Comparison of ENCODE assay signal across 8 mouse cellular contexts in the genomic region with DNA sequence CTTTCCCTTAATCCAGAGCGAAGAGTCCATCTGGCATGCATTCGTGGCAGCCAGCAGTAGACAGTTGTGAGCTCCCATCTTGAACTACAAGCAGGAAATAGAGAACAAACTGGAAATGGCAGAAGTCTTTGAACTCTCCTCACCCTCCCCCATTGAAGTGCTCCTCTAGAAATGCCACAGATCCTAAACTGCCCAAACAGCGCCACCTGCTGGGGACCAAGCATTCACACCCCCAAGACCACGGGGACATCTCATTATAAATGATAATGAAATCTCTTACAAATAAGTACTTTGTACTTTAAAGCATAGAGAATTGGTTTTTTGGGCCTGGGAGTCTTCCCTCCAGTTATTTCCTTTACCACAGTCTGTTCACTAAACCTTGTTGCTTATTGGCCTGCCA. TPM values are rescaled to one million over a fixed set of nuclear protein-coding genes. Genes with fewer than 3 reads are reported as not detected.
A peak's percentile ranks its signal among the peaks of the same experiment; 100 is the strongest.
DNase-seq lines count a peak whose midpoint lies in the region; ATAC-seq and TF ChIP-seq lines count a peak whose summit lies in the region.

No protein-coding gene starts in this region.

- DNase-seq in cerebellum, adult 11 months: peak; percentile 26
- no peak for DNase-seq in cerebellum, adult 11-12 months
- DNase-seq in midbrain, embryonic 11.5 days (ENCODE audit: low spot score, missing footprints): peak; percentile 92
- DNase-seq in adrenal gland, postnatal 36 days: peak; percentile 66 to 81
- peak; percentile 88 for DNase-seq in lung, postnatal 0 days (ENCODE audit: low spot score)
- peak; percentile 77 for DNase-seq in testis, postnatal 10 days (ENCODE audit: low spot score)

- no peak for ATAC-seq in midbrain, embryonic 11.5 days (ENCODE audit: low FRiP score)
- ATAC-seq in midbrain, embryonic 13.5 days: no peak
- peak; percentile 75 for ATAC-seq in erythroblast, adult 5-6 weeks (replicated peaks; ENCODE audit: low FRiP score, poor library complexity, severe bottlenecking)
- ATAC-seq in lung, postnatal 0 days: peak; percentile 62

- TF ChIP-seq CTCF in lung, postnatal 0 days (IDR thresholded peaks at IDR 0.05): peak; percentile 89

- no peak overlapping the region for H3K4me3 ChIP-seq in midbrain, embryonic 11.5 days (ENCODE audit: low read depth, low read length)
- no peak overlapping the region for H3K4me3 ChIP-seq in midbrain, embryonic 13.5 days (replicated peaks)
- no peak overlapping the region for H3K4me3 ChIP-seq in lung, postnatal 0 days (ENCODE audit: low read depth, low read length)

- H3K9ac ChIP-seq in midbrain, embryonic 11.5 days (ENCODE audit: low read length): no peak overlapping the region
- no peak overlapping the region for H3K9ac ChIP-seq in midbrain, embryonic 13.5 days (replicated peaks)
- no peak overlapping the region for H3K9ac ChIP-seq in lung, postnatal 0 days (replicated peaks; ENCODE audit: low read depth)

- WGBS in midbrain, embryonic 11.5 days: 57% methylated on average over 4 of the region's 4 CpGs
- 49% methylated on average over 4 of the region's 4 CpGs for WGBS in midbrain, embryonic 13.5 days
- 46% methylated on average over 4 of the region's 4 CpGs for WGBS in lung, postnatal 0 days

- H3K36me3 ChIP-seq in midbrain, embryonic 11.5 days (ENCODE audit: control insufficient read depth, insufficient read depth, low read length): peaks cover 4% of the 10 kb centered on the region; the same call in 1 of the 2 replicates
- peaks cover 72% of the 10 kb centered on the region for H3K36me3 ChIP-seq in midbrain, embryonic 13.5 days
- H3K36me3 ChIP-seq in lung, postnatal 0 days (ENCODE audit: insufficient read depth, low read length): peaks cover 25% of the 10 kb centered on the region; the same call in 1 of the 2 replicates

- TF ChIP-seq EP300 in lung, postnatal 0 days (IDR thresholded peaks at IDR 0.05): no peak

- H3K27ac ChIP-seq in midbrain, embryonic 11.5 days (ENCODE audit: low read depth, low read length): no peak overlapping the region
- no peak overlapping the region for H3K27ac ChIP-seq in midbrain, embryonic 13.5 days
- H3K27ac ChIP-seq in lung, postnatal 0 days (ENCODE audit: low read length): no peak overlapping the region

- H3K27me3 ChIP-seq in midbrain, embryonic 11.5 days (ENCODE audit: control insufficient read depth, insufficient read depth, low read length): no peaks in the 10 kb centered on the region
- no peaks in the 10 kb centered on the region for H3K27me3 ChIP-seq in midbrain, embryonic 13.5 days
- H3K27me3 ChIP-seq in lung, postnatal 0 days (replicated peaks; ENCODE audit: insufficient read depth, low read length): no peaks in the 10 kb centered on the region

- no peaks in the 10 kb centered on the region for H3K4me1 ChIP-seq in midbrain, embryonic 11.5 days (ENCODE audit: control insufficient read depth, insufficient read depth, low read length)
- no peaks in the 10 kb centered on the region for H3K4me1 ChIP-seq in midbrain, embryonic 13.5 days (replicated peaks)
- no peaks in the 10 kb centered on the region for H3K4me1 ChIP-seq in lung, postnatal 0 days (ENCODE audit: insufficient read depth, low read depth, low read length)

- no peak overlapping the region for H3K4me2 ChIP-seq in midbrain, embryonic 11.5 days
- H3K4me2 ChIP-seq in midbrain, embryonic 13.5 days (replicated peaks): no peak overlapping the region
- H3K4me2 ChIP-seq in lung, postnatal 0 days (replicated peaks; ENCODE audit: low read depth, low read length): no peak overlapping the region

- no peaks in the 10 kb centered on the region for H3K9me3 ChIP-seq in midbrain, embryonic 11.5 days (ENCODE audit: control insufficient read depth, low read length)
- H3K9me3 ChIP-seq in midbrain, embryonic 13.5 days: no peaks in the 10 kb centered on the region
- no peaks in the 10 kb centered on the region for H3K9me3 ChIP-seq in lung, postnatal 0 days (ENCODE audit: low read length)

RNA-seq across cellular contexts. Expression of a gene that starts 12.0 kb away (rescaled TPM):
- polyA plus RNA-seq in midbrain, embryonic 11.5 days (2014; fragmentation: Nextera tagmentation; extraction: Ambion mirVana): 41.7 and 48.1 TPM in 2 replicates
- polyA plus RNA-seq in midbrain, embryonic 13.5 days (2015; fragmentation: Nextera tagmentation; extraction: Ambion mirVana): 50.0 and 50.3 TPM in 2 replicates
- 10 to 100 TPM; 17.5 to 18.7 TPM for total RNA-seq in adrenal gland, postnatal 36 days (2021)
- 2.5 and 6.5 TPM in 2 replicates for total RNA-seq in erythroblast, adult 5-6 weeks (2015; ENCODE audit: low replicate concordance)
- 3.5 and 5.0 TPM in 2 replicates for total RNA-seq in erythroblast, adult 5-6 weeks (2017; ENCODE audit: low replicate concordance)
- 16.3 and 17.6 TPM in 2 replicates for polyA plus RNA-seq in lung, postnatal 0 days (2015; fragmentation: Nextera tagmentation; extraction: Ambion mirVana)

RNA-seq across cellular contexts. Expression of a gene that starts 12.1 kb away (rescaled TPM):
- polyA plus RNA-seq in midbrain, embryonic 11.5 days (2014; fragmentation: Nextera tagmentation; extraction: Ambion mirVana): 13.3 and 13.8 TPM in 2 replicates
- 16.7 TPM in 2 replicates for polyA plus RNA-seq in midbrain, embryonic 13.5 days (2015; fragmentation: Nextera tagmentation; extraction: Ambion mirVana)
- 10 to 100 TPM; 27.9 to 35.8 TPM for total RNA-seq in adrenal gland, postnatal 36 days (2021)
- total RNA-seq in erythroblast, adult 5-6 weeks (2015; ENCODE audit: low replicate concordance): 6.9 and 8.5 TPM in 2 replicates
- 3.5 and 5.4 TPM in 2 replicates for total RNA-seq in erythroblast, adult 5-6 weeks (2017; ENCODE audit: low replicate concordance)
- polyA plus RNA-seq in lung, postnatal 0 days (2015; fragmentation: Nextera tagmentation; extraction: Ambion mirVana): 7.7 and 8.4 TPM in 2 replicates

Comparison
In these comparisons a context has a peak if more than half of its experiments do, and no peak if none do; other contexts are left out.
1. ATAC-seq: peak in erythroblast, adult 5-6 weeks (single experiment) and lung, postnatal 0 days (single experiment); none in midbrain, embryonic 11.5 days (single experiment) and midbrain, embryonic 13.5 days (single experiment).